9 mouse cellular contexts compared by ENCODE assay signal in the genomic region with DNA sequence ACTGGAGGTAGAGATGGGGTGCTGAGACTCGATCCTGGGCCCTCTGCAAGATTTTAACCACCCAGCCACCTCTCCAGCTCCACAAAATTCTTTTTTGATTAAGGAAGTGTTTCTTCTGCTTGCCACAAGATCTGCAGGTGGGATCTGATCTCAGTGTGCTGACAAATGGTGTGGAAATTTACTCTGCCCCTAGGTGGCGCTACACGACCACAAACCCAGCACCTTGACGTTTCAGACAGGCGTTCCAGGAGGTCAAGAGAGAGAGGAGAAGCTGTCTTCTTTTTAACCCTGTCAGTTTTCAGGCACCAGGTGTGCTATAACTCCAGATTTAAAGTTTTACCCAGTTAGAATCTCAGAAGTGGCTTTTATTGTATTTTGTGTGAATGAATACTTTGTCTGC. TPM values are rescaled to one million over a fixed set of nuclear protein-coding genes. Genes with fewer than 3 reads are reported as not detected.
A peak's percentile ranks its signal among the peaks of the same experiment; 100 is the strongest.
DNase-seq lines count a peak whose midpoint lies in the region; ATAC-seq lines count a peak whose summit lies in the region.
"Had no signal": no experiment of that assay in that cellular context is flagged by ENCODE, and none has a peak within 500 bp of the region (broad histone marks: within the 10 kb centered on the region; RNA-seq: fewer than 3 reads in every experiment).

No protein-coding gene starts in this region.

- H3K27me3 ChIP-seq in kidney, embryonic 14.5 days (ENCODE audit: control insufficient read depth, insufficient read depth, low read length): 0 out of 2 replicates have a peak, but pooled peaks cover 3% of the 10 kb centered on the region
- H3K27me3 ChIP-seq in limb, embryonic 10.5 days (ENCODE audit: low read depth, poor library complexity, severe bottlenecking): peaks cover 51% of the 10 kb centered on the region

- ATAC-seq in kidney, embryonic 14.5 days (ENCODE audit: low FRiP score, low TSS enrichment): no peak
- peak; percentile 52 to 66 for ATAC-seq in hematopoietic stem cell, adult 5-6 weeks (replicated peaks in 1 of 2; ENCODE audit: insufficient read depth in 1 of 2, low FRiP score in 2 of 2, low TSS enrichment in 1 of 2, low read depth in 1 of 2, poor library complexity in 2 of 2, severe bottlenecking in 2 of 2)

- 1% methylated on average over 5 of the region's 5 CpGs for WGBS in kidney, embryonic 14.5 days
- WGBS in limb, embryonic 10.5 days: under 1% methylated on average over 5 of the region's 5 CpGs

- no peak overlapping the region for H3K4me3 ChIP-seq in kidney, embryonic 14.5 days (ENCODE audit: low read length)
- H3K4me3 ChIP-seq in limb, embryonic 10.5 days: no peak overlapping the region
- H3K4me3 ChIP-seq: erythroblast, embryonic 14.5 days had no signal

- peak; percentile 86 for DNase-seq in kidney, adult 18-20 months
- DNase-seq in adrenal gland, adult 18-20 months (ENCODE audit: low spot score in 2 of 2): peak; percentile 85 to 86
- peak; percentile 88 for DNase-seq in embryo, embryonic 10.5 days (ENCODE audit: low spot score)
- peak; percentile 86 for DNase-seq in limb, embryonic 10.5 days (ENCODE audit: low spot score)
- DNase-seq in ovary, postnatal 36 days (ENCODE audit: low spot score): peak; percentile 70
- peak; percentile 88 for DNase-seq in thymus, postnatal 14 days

- H3K9me3 ChIP-seq in kidney, embryonic 14.5 days (ENCODE audit: control insufficient read depth, low read length): 0 out of 2 replicates have a peak, but pooled peaks cover 2% of the 10 kb centered on the region
- no peaks in the 10 kb centered on the region for H3K9me3 ChIP-seq in limb, embryonic 10.5 days (replicated peaks)

- H3K4me2 ChIP-seq in kidney, embryonic 14.5 days (replicated peaks; ENCODE audit: low read depth, low read length): no peak overlapping the region

- no peak overlapping the region for H3K9ac ChIP-seq in kidney, embryonic 14.5 days (ENCODE audit: low read depth, low read length)

- H3K36me3 ChIP-seq in kidney, embryonic 14.5 days (ENCODE audit: control insufficient read depth, insufficient read depth, low read length): no peaks in the 10 kb centered on the region
- H3K36me3 ChIP-seq in limb, embryonic 10.5 days: no peaks in the 10 kb centered on the region

- no peaks in the 10 kb centered on the region; the same call in 1 of the 2 replicates for H3K4me1 ChIP-seq in kidney, embryonic 14.5 days (ENCODE audit: control insufficient read depth, insufficient read depth, low read length)
- H3K4me1 ChIP-seq in limb, embryonic 10.5 days: peaks cover 8% of the 10 kb centered on the region

- H3K27ac ChIP-seq in kidney, embryonic 14.5 days (ENCODE audit: low read depth, low read length): no peak overlapping the region
- H3K27ac ChIP-seq in limb, embryonic 10.5 days: no peak overlapping the region

RNA-seq across cellular contexts. Expression of a gene that starts 4.9 kb away (rescaled TPM):
- 46.6 and 64.4 TPM in 2 replicates for polyA plus RNA-seq in kidney, embryonic 14.5 days (2014; fragmentation: Nextera tagmentation; extraction: Ambion mirVana)
- total RNA-seq in adrenal gland, adult 18-20 months (2021): 10 to 100 TPM; 45.7 to 54.0 TPM
- total RNA-seq in hematopoietic stem cell, adult 5-6 weeks (2017): 66.4 and 72.7 TPM in 2 replicates
- polyA plus RNA-seq in limb, embryonic 10.5 days (2016; fragmentation: Nextera tagmentation; extraction: Ambion mirVana): 34.8 and 36.7 TPM in 2 replicates

RNA-seq across cellular contexts. Expression of a gene that starts 14.4 kb away (rescaled TPM):
- not detected in 2 replicates for polyA plus RNA-seq in kidney, embryonic 14.5 days (2014; fragmentation: Nextera tagmentation; extraction: Ambion mirVana)
- not detected for total RNA-seq in adrenal gland, adult 18-20 months (2021)
- not detected in 2 replicates for total RNA-seq in hematopoietic stem cell, adult 5-6 weeks (2017)
- not detected in 2 replicates for polyA plus RNA-seq in limb, embryonic 10.5 days (2016; fragmentation: Nextera tagmentation; extraction: Ambion mirVana)
- polyA plus RNA-seq: erythroblast, embryonic 14.5 days had no signal

RNA-seq across cellular contexts. Expression of a gene that starts 20.9 kb away (rescaled TPM):
- 36.1 and 36.3 TPM in 2 replicates for polyA plus RNA-seq in kidney, embryonic 14.5 days (2014; fragmentation: Nextera tagmentation; extraction: Ambion mirVana)
- 1 to 10 TPM; 1.9 to 3.3 TPM for total RNA-seq in adrenal gland, adult 18-20 months (2021)
- 0.89 and 1.6 TPM in 2 replicates for total RNA-seq in hematopoietic stem cell, adult 5-6 weeks (2017)
- 2.9 and 3.2 TPM in 2 replicates for polyA plus RNA-seq in limb, embryonic 10.5 days (2016; fragmentation: Nextera tagmentation; extraction: Ambion mirVana)

RNA-seq across cellular contexts. Expression of a gene that starts 57.3 kb away (rescaled TPM):
- polyA plus RNA-seq in kidney, embryonic 14.5 days (2014; fragmentation: Nextera tagmentation; extraction: Ambion mirVana): 0.57 and 1.9 TPM in 2 replicates
- total RNA-seq in adrenal gland, adult 18-20 months (2021): 1 to 10 TPM; 1.3 to 2.8 TPM
- 0.69 and 1.1 TPM in 2 replicates for total RNA-seq in hematopoietic stem cell, adult 5-6 weeks (2017)
- polyA plus RNA-seq in limb, embryonic 10.5 days (2016; fragmentation: Nextera tagmentation; extraction: Ambion mirVana): 0.67 and 0.75 TPM in 2 replicates
